Mouse (Mus musculus) megakaryocyte, embryonic 14.5 days (primary cell): ENCODE results near the gene Gpx8.

Experiments used
- FLI1 ChIP-seq: IDR thresholded peaks from 2 replicates; pipeline ENCODE4 v1.6.1; 2012; ENCODE audit warnings: low read length, inconsistent platforms, mixed read lengths
- GATA1 ChIP-seq: IDR thresholded peaks from 3 replicates; pipeline ENCODE4 v1.6.1; 2012; ENCODE audit warnings: mixed read lengths, low read length, inconsistent platforms, borderline replicate concordance

DNA sequence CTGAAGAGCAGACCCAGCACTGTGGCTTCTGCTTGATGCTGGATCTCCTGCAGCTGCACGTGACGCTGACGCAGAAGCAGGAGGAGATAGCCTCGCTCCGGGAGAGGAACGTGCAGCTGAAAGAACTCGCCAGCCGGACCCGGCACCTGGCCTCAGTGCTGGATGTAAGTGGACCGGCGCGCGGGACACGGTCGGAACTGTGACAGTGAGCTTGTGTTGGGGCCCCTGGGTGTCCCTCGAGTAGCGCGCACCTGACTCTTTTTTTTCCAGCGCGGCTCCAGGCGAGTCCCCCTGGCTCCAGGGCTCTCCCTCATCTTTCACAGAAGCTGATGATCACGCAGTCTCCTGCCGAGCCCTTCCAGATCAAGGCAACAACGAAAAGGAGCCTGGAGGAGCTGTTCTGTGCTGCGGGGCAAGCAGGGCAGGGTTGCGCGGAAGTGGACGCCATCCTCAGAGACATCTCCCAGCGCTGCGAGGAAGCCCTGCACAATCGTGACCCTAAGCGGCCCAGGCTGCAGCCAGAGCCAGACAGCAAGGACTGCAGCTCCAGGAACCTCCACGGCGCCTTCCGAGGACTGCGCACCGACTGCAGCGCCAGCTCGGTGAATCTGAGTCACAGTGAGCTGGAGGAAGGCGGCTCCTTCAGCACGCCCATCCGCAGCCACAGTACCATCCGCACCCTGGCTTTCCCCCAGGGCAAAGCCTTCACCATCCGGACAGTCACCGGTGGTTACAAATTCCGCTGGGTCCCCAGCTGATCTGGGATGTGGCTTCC, 47.6 kb downstream of the Gpx8 start:
- TF ChIP-seq GATA1 (no peak), FLI1 (no peak)
